Mouse (Mus musculus) olfactory bulb, adult 2 months (tissue): Measurements from ENCODE around the gene Arhgap24. TPM values are rescaled to one million over a fixed set of nuclear protein-coding genes. Genes with fewer than 3 reads are reported as not detected.

Experiments
- H3K27ac ChIP-seq: fragments of 200-500 bp; 2 replicates; pipeline ENCODE4 v1.5.1; 2012; ENCODE audit warnings: low read depth, low read length; ENCODE audit not compliant: insufficient read depth
- H3K4me1 ChIP-seq: fragments of 200-500 bp; 2 replicates; pipeline ENCODE4 v1.6.1; 2012; ENCODE audit warnings: low read length; ENCODE audit not compliant: control insufficient read depth, insufficient read depth
- H3K4me3 ChIP-seq: fragments of 200-500 bp; 2 replicates; pipeline ENCODE4 v1.5.1; 2012; ENCODE audit warnings: mild to moderate bottlenecking, low read depth, low read length, moderate library complexity; ENCODE audit not compliant: insufficient read depth
- CTCF ChIP-seq: fragments of 200-500 bp; IDR thresholded peaks from 2 replicates; pipeline ENCODE4 v1.5.1; 2012; ENCODE audit warnings: low read depth, mild to moderate bottlenecking, low read length, moderate library complexity; ENCODE audit not compliant: insufficient read depth
- POLR2A ChIP-seq: fragments of 200-500 bp; IDR thresholded peaks from 2 replicates; pipeline ENCODE4 v1.6.1; 2012; ENCODE audit warnings: mild to moderate bottlenecking, low read depth, low read length, moderate library complexity; ENCODE audit not compliant: insufficient read depth
- WGBS: fragments of 180-500 bp; shearing (Covaris S2); methylation state at CpG from one replicate; pipeline ENCODE4 v1.1.7; 2018; 5-methylcytosine and 5-hydroxymethylcytosine counted together
- polyA plus RNA-seq: library from polyadenylated mRNA; stranded (reverse); fragments of >200 nt; gene quantifications from 2 replicates; pipeline ENCODE4 v1.2.4, GENCODE M21; 2012; ENCODE audit warnings: low replicate concordance; ENCODE audit not compliant: missing spikeins, insufficient read depth, insufficient read length

Arhgap24 gene
- polyA plus RNA-seq, 1 experiment, result not detected

DNA sequence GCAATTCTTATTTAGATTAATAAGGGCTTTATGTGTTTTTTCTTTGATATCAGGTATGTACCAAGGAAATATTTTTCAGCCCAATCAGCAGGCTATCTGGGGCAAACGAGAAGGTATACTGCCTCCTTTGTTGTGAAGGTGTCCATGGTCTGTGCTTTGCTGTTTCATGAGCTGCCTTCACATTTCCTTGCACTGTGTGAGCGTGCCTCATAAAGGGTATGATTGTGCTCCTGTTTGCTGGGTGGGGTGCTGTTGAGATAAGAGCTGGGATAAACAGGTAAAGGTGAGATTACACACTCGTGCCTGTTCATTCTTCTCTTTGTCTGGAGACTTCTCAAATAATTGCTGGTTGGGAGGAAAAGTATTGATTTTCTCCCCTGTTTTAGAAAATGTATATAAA is 320.3 kb downstream of the Arhgap24 start:
- no peak for TF ChIP-seq CTCF
- no peak for TF ChIP-seq POLR2A
- WGBS, result 87% methylated on average over 3 of the region's 3 CpGs
- H3K27ac ChIP-seq, result no peak overlapping the region
- no peak overlapping the region for H3K4me3 ChIP-seq
- H3K4me1 ChIP-seq, result no peaks in the 10 kb centered on the region

DNA sequence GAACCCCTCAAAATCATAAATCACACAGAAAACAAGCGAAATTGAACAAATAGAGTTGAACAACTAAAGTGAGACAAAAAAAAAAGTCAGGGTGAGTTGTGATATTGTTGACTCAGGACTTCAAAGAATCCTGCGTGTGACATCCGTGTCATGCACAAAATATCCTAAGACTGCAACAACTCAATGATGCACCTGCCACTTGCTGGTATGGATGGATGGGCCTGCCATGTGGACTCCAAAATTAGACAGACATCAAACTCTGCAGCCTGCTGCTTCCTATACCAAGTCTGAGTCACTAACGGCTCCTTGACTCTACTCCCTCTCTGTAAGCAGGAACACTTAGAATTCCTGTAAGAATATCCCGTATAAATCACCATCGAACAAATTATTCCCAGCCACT is 321.6 kb downstream of the Arhgap24 start:
- TF ChIP-seq CTCF (no peak), POLR2A (no peak)
- WGBS, result 90% methylated on average over 6 of the region's 6 CpGs
- no peak overlapping the region for H3K27ac ChIP-seq

DNA sequence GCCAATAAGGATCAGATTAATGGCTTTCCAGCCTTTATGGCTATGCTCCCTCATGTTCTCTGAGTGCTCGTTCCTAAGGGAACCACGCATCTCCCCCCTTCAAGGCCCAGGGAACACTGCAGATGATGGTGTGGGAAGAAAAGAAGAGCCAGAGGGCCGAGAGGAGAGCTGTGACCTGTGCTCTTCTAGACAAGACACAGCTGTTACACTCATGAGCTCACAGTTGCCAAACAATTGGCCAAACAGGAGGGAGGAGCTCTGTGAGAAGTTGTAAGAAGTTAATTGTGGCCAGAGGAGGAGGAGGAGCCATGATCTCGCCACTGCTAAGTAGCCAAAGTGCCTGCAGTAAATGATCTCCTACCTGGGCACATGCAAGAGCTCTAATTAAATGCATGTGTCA is 322.5 kb downstream of the Arhgap24 start:
- Histone ChIP-seq H3K4me3 (no peak overlapping the region), H3K4me1 (no peaks in the 10 kb centered on the region), H3K27ac (no peak overlapping the region)
- no peak for TF ChIP-seq CTCF
- no peak for TF ChIP-seq POLR2A
- WGBS, result 84% methylated on average over 4 of the region's 4 CpGs

More for the DNA sequence above, 321.6 kb downstream of the Arhgap24 start:
- no peaks in the 10 kb centered on the region for H3K4me1 ChIP-seq
- H3K4me3 ChIP-seq, result no peak overlapping the region

DNA sequence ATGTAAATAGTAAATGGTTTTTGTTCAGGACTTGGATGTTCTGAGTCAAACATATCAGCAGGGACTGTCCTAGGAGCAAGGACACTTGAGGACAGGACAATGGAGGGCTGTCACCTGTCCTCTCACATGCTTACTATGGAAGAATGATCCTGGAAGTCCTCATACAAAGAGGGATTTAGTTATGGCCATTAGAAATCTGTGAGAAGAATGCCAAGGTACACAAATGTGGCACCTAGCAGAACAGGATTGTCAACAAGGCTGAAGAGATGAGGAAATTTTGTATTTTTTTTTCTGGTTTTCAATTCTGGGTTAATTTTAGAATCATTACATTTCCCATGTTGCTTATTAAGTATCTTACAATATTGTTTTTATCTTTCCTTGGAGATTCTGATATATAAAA is 326.3 kb downstream of the Arhgap24 start:
- Histone ChIP-seq H3K4me3 (no peak overlapping the region), H3K4me1 (no peaks in the 10 kb centered on the region), H3K27ac (no peak overlapping the region)
- TF ChIP-seq POLR2A, result no peak
- TF ChIP-seq CTCF, result no peak

DNA sequence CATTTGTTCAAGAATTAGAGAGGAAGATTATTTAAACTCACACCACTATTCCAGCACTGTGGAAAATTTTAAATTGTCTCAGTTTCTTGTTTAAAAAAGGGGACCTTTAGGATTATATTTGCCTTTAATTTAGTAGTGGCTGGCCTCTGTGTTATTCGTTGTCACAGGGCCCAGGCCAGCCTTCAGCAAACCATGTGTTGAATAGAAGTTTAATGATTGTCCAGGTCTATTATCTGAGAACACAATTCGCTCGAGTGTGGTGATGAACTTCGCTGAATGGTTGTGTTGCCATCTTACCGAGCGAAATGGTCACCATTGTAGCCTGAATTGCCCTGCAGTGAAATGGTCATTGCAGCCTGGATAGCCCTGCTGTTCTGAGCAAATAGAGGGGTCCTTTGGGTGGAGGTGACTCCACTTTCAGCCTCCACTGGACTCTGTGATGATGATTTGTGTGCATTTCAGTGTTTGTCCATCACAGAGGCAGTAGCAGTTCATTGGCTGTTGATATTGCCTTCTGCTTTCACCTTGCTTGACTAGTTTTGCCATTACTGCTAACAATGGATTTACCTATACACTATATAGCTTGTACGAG is 329.3 kb downstream of the Arhgap24 start:
- H3K27ac ChIP-seq, result no peak overlapping the region
- TF ChIP-seq POLR2A (no peak), CTCF (no peak)
- no peak overlapping the region for H3K4me3 ChIP-seq
- WGBS, result 88% methylated on average over 7 of the region's 7 CpGs
- H3K4me1 ChIP-seq, result no peaks in the 10 kb centered on the region

DNA sequence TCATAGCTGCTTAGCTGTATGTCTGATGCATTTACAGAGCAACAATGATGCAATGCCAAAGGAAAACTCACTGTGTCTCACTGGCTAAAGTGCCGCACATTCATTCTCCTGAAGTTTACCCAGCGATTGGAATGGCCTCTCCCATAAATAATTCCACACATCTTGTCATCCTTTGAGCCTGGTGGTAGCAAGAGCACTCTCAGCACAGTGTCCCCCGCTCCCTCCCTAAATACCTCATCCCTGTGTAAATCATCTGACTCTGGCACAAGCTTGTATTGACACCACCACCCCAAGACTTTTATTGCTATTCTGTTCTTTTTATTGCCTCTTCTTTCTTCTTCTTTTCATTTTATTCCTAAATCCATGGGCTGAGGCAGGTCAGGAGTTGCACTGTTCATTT is 332.1 kb downstream of the Arhgap24 start:
- TF ChIP-seq POLR2A (no peak), CTCF (no peak)
- Histone ChIP-seq H3K27ac (no peak overlapping the region), H3K4me1 (no peaks in the 10 kb centered on the region), H3K4me3 (no peak overlapping the region)
- WGBS, result 97% methylated on average over 3 of the region's 3 CpGs

DNA sequence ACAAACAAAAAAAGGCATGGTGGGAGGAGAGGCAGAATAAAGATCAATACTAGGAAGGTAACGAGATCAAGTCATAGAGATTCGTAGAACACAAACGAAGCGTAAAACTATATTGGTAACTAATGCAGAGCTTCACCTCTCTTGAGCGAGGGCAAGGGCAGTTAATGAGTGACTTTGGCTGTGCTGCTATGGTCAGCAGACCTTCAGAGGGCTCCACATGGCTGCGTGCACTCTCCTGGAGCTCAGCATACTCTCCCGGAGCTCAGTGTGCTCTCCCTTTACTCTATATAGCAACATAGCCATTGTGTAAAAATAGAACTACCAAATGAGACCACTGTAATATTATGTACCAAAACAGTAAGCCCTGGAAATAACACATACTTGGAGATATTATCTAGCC is 336.4 kb downstream of the Arhgap24 start:
- Histone ChIP-seq H3K27ac (no peak overlapping the region), H3K4me1 (no peaks in the 10 kb centered on the region), H3K4me3 (no peak overlapping the region)
- TF ChIP-seq POLR2A, result no peak
- TF ChIP-seq CTCF, result no peak
- WGBS, result 89% methylated on average over 7 of the region's 7 CpGs

DNA sequence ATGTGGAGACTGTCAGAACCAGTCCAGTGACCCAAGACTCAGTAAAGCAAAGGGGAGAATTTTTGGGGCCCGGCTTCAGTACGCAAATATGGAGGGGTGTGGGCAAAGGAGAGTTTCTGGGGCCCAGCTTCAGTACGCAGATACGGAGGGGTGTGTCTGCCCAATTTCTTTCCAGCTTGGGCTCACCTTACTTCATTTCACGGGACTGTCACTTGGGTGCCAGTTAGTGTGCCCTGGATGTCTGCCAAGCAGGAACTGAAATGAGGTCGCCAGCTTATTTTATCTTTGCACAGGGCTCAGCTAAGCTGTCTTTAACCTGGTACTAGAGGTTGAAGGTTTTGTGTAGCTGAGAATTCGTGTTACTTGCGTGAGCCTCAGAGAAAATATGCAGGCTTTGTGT is 344.3 kb downstream of the Arhgap24 start:
- Histone ChIP-seq H3K27ac (no peak overlapping the region), H3K4me1 (no peaks in the 10 kb centered on the region), H3K4me3 (no peak overlapping the region)
- TF ChIP-seq POLR2A (no peak), CTCF (no peak)
- 73% methylated on average over 8 of the region's 8 CpGs for WGBS

DNA sequence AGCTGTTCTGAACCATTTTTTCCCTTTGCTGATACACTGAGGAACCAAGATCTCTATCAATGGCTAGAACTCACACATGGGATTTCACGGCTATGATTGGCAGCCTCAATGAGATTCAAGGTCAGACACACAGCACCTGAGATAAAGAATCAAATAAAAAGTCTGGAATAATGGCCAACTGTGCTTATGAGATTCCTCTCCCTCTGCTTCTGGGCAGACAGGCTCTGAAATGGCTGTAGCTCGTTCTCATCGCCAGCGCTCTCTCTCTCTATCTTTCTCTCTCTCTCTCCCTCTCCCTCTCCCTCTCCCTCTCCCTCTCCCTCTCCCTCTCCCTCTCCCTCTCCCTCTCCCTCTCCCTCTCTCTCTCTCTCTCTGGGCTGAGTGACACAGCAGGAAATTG is 357.9 kb downstream of the Arhgap24 start:
- Histone ChIP-seq H3K27ac (no peak overlapping the region), H3K4me1 (no peaks in the 10 kb centered on the region), H3K4me3 (no peak overlapping the region)
- 47% methylated on average over 4 of the region's 4 CpGs for WGBS
- TF ChIP-seq CTCF (no peak), POLR2A (no peak)

DNA sequence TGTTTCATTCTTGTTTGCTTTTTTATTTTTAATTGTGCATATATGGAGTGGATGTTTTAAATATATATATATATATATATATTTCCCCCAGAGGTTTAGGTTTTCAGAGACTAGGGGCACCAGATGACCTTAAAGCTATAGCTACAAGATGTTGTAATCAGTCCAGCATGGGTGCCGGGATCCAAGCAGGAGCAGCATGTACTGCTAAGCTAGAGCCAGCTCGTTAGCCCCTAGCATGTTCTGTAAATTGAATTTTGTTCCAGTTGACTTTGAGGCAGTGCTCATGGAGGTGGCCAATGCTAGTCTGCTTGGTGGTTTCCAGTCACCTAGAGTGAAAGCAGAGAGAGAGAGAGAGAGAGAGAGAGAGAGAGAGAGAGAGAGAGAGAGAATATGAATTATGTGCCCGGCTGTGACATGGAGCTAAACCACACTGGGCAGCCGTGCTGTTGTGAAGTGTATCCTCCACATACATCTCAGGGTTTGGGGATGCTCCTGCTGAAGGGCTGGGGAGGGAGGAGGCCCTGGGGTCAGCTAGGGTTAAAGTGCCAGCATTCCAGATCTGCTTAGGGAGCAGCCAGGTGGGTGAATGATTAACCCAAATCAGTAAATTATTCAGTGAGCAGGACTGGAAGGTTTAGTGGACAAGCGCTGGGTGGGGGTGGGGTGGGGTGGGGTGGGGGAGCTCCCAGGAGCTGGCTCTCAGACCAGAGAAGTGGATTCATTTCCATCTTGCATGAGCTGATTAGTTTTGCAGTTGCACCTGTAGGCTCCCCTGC is 362.9 kb downstream of the Arhgap24 start:
- Histone ChIP-seq H3K4me3 (no peak overlapping the region), H3K4me1 (peaks cover 9% of the 10 kb centered on the region), H3K27ac (no peak overlapping the region)
- WGBS, result 66% methylated on average over 5 of the region's 5 CpGs
- TF ChIP-seq CTCF, result no peak
